In genomic region chr3:103232398-103232797, GRCm38 (mm10) we compare ENCODE assay signal across 22 mouse cellular contexts. TPM values are rescaled to one million over a fixed set of nuclear protein-coding genes. Genes with fewer than 3 reads are reported as not detected.
DNase-seq lines count a peak whose midpoint lies in the region; ATAC-seq and TF ChIP-seq lines count a peak whose summit lies in the region.
"Had no signal": no experiment of that assay in that cellular context is flagged by ENCODE, and none has a peak within 500 bp of the region (broad histone marks: within the 10 kb centered on the region; RNA-seq: fewer than 3 reads in every experiment).

No protein-coding gene starts in this region.

- no peak overlapping the region for H3K27ac ChIP-seq in liver, postnatal 0 days (ENCODE audit: low read depth)
- H3K27ac ChIP-seq in liver, embryonic 11.5 days (ENCODE audit: low read depth, low read length), result no peak overlapping the region
- no peak overlapping the region for H3K27ac ChIP-seq in CH12.LX (ENCODE audit: insufficient read depth, low read depth)
- no peak overlapping the region for H3K27ac ChIP-seq in left cerebral cortex, adult 2 months
- H3K27ac ChIP-seq: embryonic facial prominence, embryonic 13.5 days; forebrain, embryonic 12.5 days; heart, adult 2 months; heart, embryonic 15.5 days; hindbrain, embryonic 10.5 days; hindbrain, embryonic 14.5 days had no signal

- H3K4me1 ChIP-seq in liver, postnatal 0 days (ENCODE audit: insufficient read depth), result no peaks in the 10 kb centered on the region
- no peaks in the 10 kb centered on the region for H3K4me1 ChIP-seq in liver, embryonic 11.5 days (replicated peaks; ENCODE audit: control insufficient read depth, insufficient read depth, low read length)
- no peaks in the 10 kb centered on the region for H3K4me1 ChIP-seq in CH12.LX (ENCODE audit: control insufficient read depth in 1 of 2, insufficient read depth in 2 of 2)
- H3K4me1 ChIP-seq: embryonic facial prominence, embryonic 13.5 days; forebrain, embryonic 12.5 days; heart, embryonic 15.5 days; hindbrain, embryonic 10.5 days had no signal

- intact Hi-C loops in left cerebral cortex, adult 2 months (cut with DNase I), result no loop called here

- in situ Hi-C loops in CH12.LX (cut with MboI; ENCODE audit: low pct_ligation_motif_present, low pct_unique_long_range_greater_than_20kb, low sequenced_read_pairs) (no loop called here), Patski (cut with MboI; ENCODE audit: low pct_unique_long_range_greater_than_20kb) (no loop called here)

- H3K9me3 ChIP-seq in liver, postnatal 0 days (ENCODE audit: low read length), result peaks cover 7% of the 10 kb centered on the region; the same call in 1 of the 2 replicates
- H3K9me3 ChIP-seq in liver, embryonic 11.5 days (ENCODE audit: control insufficient read depth, low read length), result no peaks in the 10 kb centered on the region; the same call in 1 of the 2 replicates
- peaks cover 18% of the 10 kb centered on the region for H3K9me3 ChIP-seq in CH12.LX (replicated peaks; ENCODE audit: low read length)
- H3K9me3 ChIP-seq: embryonic facial prominence, embryonic 13.5 days; heart, embryonic 15.5 days had no signal

- peak; percentile 40 for DNase-seq in CD4-positive, CD25-positive, alpha-beta regulatory T cell, adult 2 months (ENCODE audit: low read depth, low spot score)
- DNase-seq in liver, postnatal 0 days, result no peak
- no peak for DNase-seq in liver, embryonic 11.5 days (ENCODE audit: low spot score)
- DNase-seq in CH12.LX (ENCODE audit: extremely low read depth) (no peak), Patski (ENCODE audit: low read depth, low spot score) (no peak)
- DNase-seq in left cerebral cortex, adult 2 months (ENCODE audit: extremely low spot score in 1 of 2, low spot score in 2 of 2), result no peak
- no peak for DNase-seq in ovary, adult 18-20 months (ENCODE audit: low spot score)
- DNase-seq: adrenal gland, postnatal 14 days; cerebellum, adult 11-12 months; cerebellum, adult 9-10 months; cerebellum, postnatal 36 days; forebrain, postnatal 0 days; gastrocnemius, postnatal 14 days; heart, adult 2 months; heart, postnatal 14 days had no signal

- H3K4me2 ChIP-seq in liver, postnatal 0 days (ENCODE audit: low read depth, low read length), result no peak overlapping the region
- H3K4me2 ChIP-seq in liver, embryonic 11.5 days, result no peak overlapping the region
- peak overlapping the region; percentile 61; the same call in 1 of the 2 replicates for H3K4me2 ChIP-seq in CH12.LX (ENCODE audit: insufficient read depth, low read depth, poor library complexity, severe bottlenecking)
- H3K4me2 ChIP-seq: embryonic facial prominence, embryonic 13.5 days; forebrain, embryonic 12.5 days; heart, embryonic 11.5 days; heart, embryonic 15.5 days; hindbrain, embryonic 14.5 days had no signal

- peak; percentile 26 for TF ChIP-seq CTCF in liver, postnatal 0 days (IDR thresholded peaks at IDR 0.05; ENCODE audit: low read depth)
- peak in 1 of 2 experiments; percentile 41; a peak in 2 of 4 replicates for TF ChIP-seq CTCF in CH12.LX (conservative IDR thresholded peaks at IDR 0.05 in 1 of 2, IDR thresholded peaks at IDR 0.05 in 1 of 2; ENCODE audit: low read depth in 2 of 2, low read length in 2 of 2)
- TF ChIP-seq CTCF in Patski (IDR thresholded peaks at IDR 0.05), result peak; percentile 19
- TF ChIP-seq CTCF in left cerebral cortex, adult 2 months (IDR thresholded peaks at IDR 0.05), result no peak; the same call in 1 of the 2 replicates

- no peak; the same call in 1 of the 2 replicates for TF ChIP-seq RAD21 in CH12.LX (IDR thresholded peaks at IDR 0.05; ENCODE audit: low read depth, low read length)

- no peak for TF ChIP-seq POLR2A in CH12.LX (IDR thresholded peaks at IDR 0.05; ENCODE audit: low read depth, low read length)

- POLR2A ChIA-PET in Patski (lab: Charles Lee), result interaction anchor here (0.6 kb wide), 1 partner anchor 100 kb away, joined by 3 read pairs; no protein-coding TSS in a partner anchor

- no peak overlapping the region for H3K9ac ChIP-seq in liver, postnatal 0 days (replicated peaks)
- no peak overlapping the region for H3K9ac ChIP-seq in liver, embryonic 11.5 days (ENCODE audit: low read depth, low read length)
- H3K9ac ChIP-seq in CH12.LX (ENCODE audit: insufficient read depth, low read depth), result no peak overlapping the region
- H3K9ac ChIP-seq: embryonic facial prominence, embryonic 13.5 days; forebrain, embryonic 12.5 days; forebrain, postnatal 0 days; heart, embryonic 15.5 days; hindbrain, embryonic 14.5 days had no signal

- dilution Hi-C loops in CH12.LX (cut with MboI; ENCODE audit: extremely low pct_ligation_motif_present, extremely low pct_unique_long_range_greater_than_20kb, low sequenced_read_pairs), result no loop called here

- WGBS in liver, postnatal 0 days (ENCODE audit: insufficient replicate concordance), result 70% methylated on average over 4 of the region's 4 CpGs
- 71% methylated on average over 4 of the region's 4 CpGs for WGBS in liver, embryonic 11.5 days

- no peaks in the 10 kb centered on the region for H3K36me3 ChIP-seq in liver, postnatal 0 days (replicated peaks; ENCODE audit: insufficient read depth, low read length)
- no peaks in the 10 kb centered on the region for H3K36me3 ChIP-seq in liver, embryonic 11.5 days (ENCODE audit: control insufficient read depth, insufficient read depth, low read length)
- H3K36me3 ChIP-seq in CH12.LX (replicated peaks in 1 of 2; ENCODE audit: control insufficient read depth in 1 of 2, insufficient read depth in 1 of 2, low read length in 1 of 2), result no peaks in the 10 kb centered on the region
- H3K36me3 ChIP-seq: embryonic facial prominence, embryonic 13.5 days; forebrain, embryonic 12.5 days; heart, embryonic 15.5 days; hindbrain, embryonic 10.5 days had no signal

- no peak for ATAC-seq in CD4-positive, CD25-positive, alpha-beta regulatory T cell, adult 4 months
- ATAC-seq in liver, postnatal 0 days, result no peak
- no peak for ATAC-seq in liver, embryonic 11.5 days (replicated peaks; ENCODE audit: low FRiP score)
- no peak for ATAC-seq in Patski
- ATAC-seq: forebrain, postnatal 0 days had no signal

- no peak for TF ChIP-seq EP300 in liver, postnatal 0 days (IDR thresholded peaks at IDR 0.05; ENCODE audit: low read depth)
- no peak for TF ChIP-seq EP300 in CH12.LX (IDR thresholded peaks at IDR 0.05; ENCODE audit: low read length)

- H3K27me3 ChIP-seq in liver, postnatal 0 days (ENCODE audit: insufficient read depth, low read length), result no peaks in the 10 kb centered on the region
- H3K27me3 ChIP-seq in liver, embryonic 11.5 days (replicated peaks; ENCODE audit: control insufficient read depth, insufficient read depth, low read length), result no peaks in the 10 kb centered on the region
- H3K27me3 ChIP-seq in CH12.LX (replicated peaks) (no peaks in the 10 kb centered on the region), Patski (no peaks in the 10 kb centered on the region)
- H3K27me3 ChIP-seq: embryonic facial prominence, embryonic 13.5 days; forebrain, embryonic 12.5 days; heart, embryonic 15.5 days had no signal

- H3K4me3 ChIP-seq in liver, postnatal 0 days (ENCODE audit: low read depth, low read length), result no peak overlapping the region
- H3K4me3 ChIP-seq in liver, embryonic 11.5 days (ENCODE audit: low read depth, low read length), result no peak overlapping the region
- no peak overlapping the region for H3K4me3 ChIP-seq in CH12.LX (replicated peaks in 1 of 3; ENCODE audit: low read depth in 2 of 3, low read length in 2 of 3, poor library complexity in 1 of 3)
- no peak overlapping the region for H3K4me3 ChIP-seq in left cerebral cortex, adult 2 months
- H3K4me3 ChIP-seq: embryonic facial prominence, embryonic 13.5 days; forebrain, embryonic 12.5 days; heart, adult 2 months; heart, embryonic 15.5 days; hindbrain, embryonic 10.5 days had no signal

- CTCF ChIA-PET in Patski (lab: Charles Lee), result interaction anchor here (0.7 kb wide), 1 partner anchor 11 kb away, joined by 3 read pairs; no protein-coding TSS in a partner anchor

- H3K79me2 ChIP-seq in CH12.LX (replicated peaks; ENCODE audit: control insufficient read depth, extremely low read depth, insufficient read depth, poor library complexity, severe bottlenecking), result no peaks in the 10 kb centered on the region

TF ChIP-seq in CH12.LX, 34 proteins besides CTCF, POLR2A, EP300 and RAD21:
- TF ChIP-seq MAFK (IDR thresholded peaks at IDR 0.05; ENCODE audit: insufficient replicate concordance, low read length), result no peak
- TF ChIP-seq MYC (IDR thresholded peaks at IDR 0.05; ENCODE audit: low read depth, low read length), result peak; percentile 82; the same call in 1 of the 2 replicates
- TF ChIP-seq SMC3 (IDR thresholded peaks at IDR 0.05; ENCODE audit: low read depth, low read length), result peak; percentile 30
- peak; percentile 91 for TF ChIP-seq ZNF384 (IDR thresholded peaks at IDR 0.05; ENCODE audit: low read depth, low read length)
- no peak for TF ChIP-seq MAX (IDR thresholded peaks at IDR 0.05; ENCODE audit: low read length)
- TF ChIP-seq E2F4 (IDR thresholded peaks at IDR 0.05; ENCODE audit: insufficient replicate concordance, low read depth, low read length), result no peak
- no peak for TF ChIP-seq ELF1 (IDR thresholded peaks at IDR 0.05; ENCODE audit: low read depth, low read length)
- no peak for TF ChIP-seq GABPA (IDR thresholded peaks at IDR 0.05; ENCODE audit: insufficient replicate concordance, low read depth, low read length)
- no peak for TF ChIP-seq MXI1 (IDR thresholded peaks at IDR 0.05; ENCODE audit: low read depth, low read length)
- TF ChIP-seq USF1 (IDR thresholded peaks at IDR 0.05; ENCODE audit: low read depth, low read length), result no peak
TF ChIP-seq in CH12.LX: peak in this region for 3.

RNA-seq across cellular contexts. Expression of gene Trim33, which starts 46.7 kb away (rescaled TPM):
- polyA plus RNA-seq in CD4-positive, CD25-positive, alpha-beta regulatory T cell, adult 4 months (2017; shearing (Covaris generic)), result 10 to 100 TPM; 58.5 to 71.2 TPM
- 3.1 and 3.4 TPM in 2 replicates for polyA plus RNA-seq in liver, postnatal 0 days (2015; fragmentation: Nextera tagmentation; extraction: Ambion mirVana)
- polyA plus RNA-seq in liver, embryonic 11.5 days (2014; fragmentation: Nextera tagmentation; extraction: Ambion mirVana), result 22.1 and 22.7 TPM in 2 replicates
- total RNA-seq in CH12.LX (2012; rRNA removed) (11.7 and 13.5 TPM in 2 replicates), CH12.LX (2014; rRNA removed) (28.0 and 28.1 TPM in 2 replicates)
- polyA plus RNA-seq in CH12.LX (2012; ENCODE audit: insufficient read length, low read depth) (29.3 and 30.5 TPM in 2 replicates), Patski (2021) (47.3 TPM)
- total RNA-seq in left cerebral cortex, adult 2 months (2021), result 10 to 100 TPM; 56.5 to 56.7 TPM
